Mouse (Mus musculus) heart, postnatal 0 days (tissue): Measurements from ENCODE around the gene Slc22a15.

Experiments used
- CTCF ChIP-seq: IDR thresholded peaks from 2 replicates; pipeline ENCODE4 v1.5.1; 2016; ENCODE audit warnings: antibody characterized with exemption, control low read depth, low read depth
- EP300 ChIP-seq: IDR thresholded peaks from 2 replicates; pipeline ENCODE4 v1.6.1; 2016; ENCODE audit warnings: antibody characterized with exemption, low read depth

DNA sequence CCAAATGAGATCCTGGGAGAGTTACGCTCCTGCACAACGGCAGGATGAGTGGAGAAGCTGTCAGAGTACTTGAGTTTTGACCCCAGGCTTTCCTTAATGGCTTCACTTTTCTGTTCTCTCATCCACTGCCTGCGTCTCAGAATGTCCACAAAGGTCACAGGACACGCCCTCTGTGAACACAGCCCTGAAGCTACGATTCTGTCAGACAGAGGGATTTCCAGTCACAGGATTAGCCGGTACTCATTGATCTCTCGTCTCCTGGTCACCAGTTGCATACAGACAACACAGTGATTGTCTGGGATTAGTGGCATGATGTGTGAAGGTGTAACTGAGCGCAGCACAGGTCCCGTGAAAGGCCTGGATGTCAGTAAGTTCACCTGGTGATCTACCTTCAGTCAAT, 39.2 kb upstream of the Slc22a15 start:
- no peak for TF ChIP-seq CTCF
- no peak for TF ChIP-seq EP300
